Mouse (Mus musculus) 416B (cell line): ENCODE measurements around the gene Cdh23.

Source experiments
- DNase-seq: peaks from one replicate; pipeline ENCODE4 v3.0.0; 2011; ENCODE audit warnings: low read depth

Gene Cdh23

DNA sequence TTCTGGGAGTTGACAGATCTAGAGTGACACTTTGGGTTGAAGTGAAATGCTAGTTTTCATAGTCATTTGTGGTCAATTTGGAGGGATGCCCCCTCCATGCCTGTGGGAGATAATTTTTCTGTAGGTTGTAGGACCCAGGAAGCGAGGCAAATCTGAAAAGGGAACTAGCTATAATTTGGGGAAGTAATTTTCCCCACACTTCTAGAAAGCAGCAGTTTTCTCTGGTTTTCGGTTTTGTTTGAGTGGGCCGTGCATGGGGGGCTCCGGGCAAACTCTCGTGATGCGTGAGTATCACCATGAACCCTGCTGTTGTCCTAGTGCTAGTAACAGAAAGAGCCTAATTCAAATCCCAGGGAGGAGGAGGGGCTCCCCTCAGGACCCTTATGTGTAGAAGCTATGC, 412.0 kb downstream of the Cdh23 start:
- DNase-seq, result no peak

DNA sequence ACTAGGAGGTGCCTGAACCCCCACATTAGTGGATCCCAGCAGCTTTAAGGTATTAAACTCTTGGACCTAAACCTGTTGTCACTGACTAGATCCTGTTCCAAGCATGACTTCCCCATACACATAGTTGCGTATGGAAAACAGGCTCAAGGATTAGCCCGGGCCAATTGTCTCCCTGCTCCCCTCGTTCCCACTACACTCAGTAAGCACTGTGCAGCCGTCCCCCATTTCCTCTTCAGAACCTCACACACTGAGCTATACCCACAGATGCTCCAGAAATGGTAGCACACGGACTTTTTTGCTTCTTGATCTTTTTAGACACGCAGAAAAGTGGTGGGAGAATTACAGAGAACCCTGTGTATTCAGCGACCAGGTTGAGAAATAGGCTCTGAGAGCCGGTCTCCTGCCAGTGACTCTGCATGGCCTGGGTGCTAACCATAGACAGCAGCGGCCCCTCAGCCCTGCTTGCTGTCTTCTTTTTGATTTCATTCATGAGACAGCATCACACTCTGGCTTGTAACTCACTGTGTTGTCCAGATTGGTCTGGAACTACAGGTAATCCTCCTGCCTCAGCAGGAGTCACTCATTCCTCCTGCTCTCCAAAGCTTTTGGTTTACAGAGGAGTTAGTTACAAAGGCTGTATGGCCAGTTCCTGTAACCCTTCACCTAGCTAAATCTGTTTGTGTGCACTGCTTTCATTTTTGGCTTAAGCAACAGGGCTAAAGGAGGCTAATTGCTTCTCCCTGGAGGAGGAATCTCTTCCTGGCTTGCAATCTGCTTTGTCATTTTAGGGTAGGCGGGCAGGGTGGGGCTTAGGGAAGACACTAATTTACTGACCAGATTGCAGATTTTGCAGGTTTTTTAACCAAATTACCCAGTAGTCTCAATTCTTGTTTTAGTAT, 413.9 kb downstream of the Cdh23 start:
- no peak for DNase-seq

DNA sequence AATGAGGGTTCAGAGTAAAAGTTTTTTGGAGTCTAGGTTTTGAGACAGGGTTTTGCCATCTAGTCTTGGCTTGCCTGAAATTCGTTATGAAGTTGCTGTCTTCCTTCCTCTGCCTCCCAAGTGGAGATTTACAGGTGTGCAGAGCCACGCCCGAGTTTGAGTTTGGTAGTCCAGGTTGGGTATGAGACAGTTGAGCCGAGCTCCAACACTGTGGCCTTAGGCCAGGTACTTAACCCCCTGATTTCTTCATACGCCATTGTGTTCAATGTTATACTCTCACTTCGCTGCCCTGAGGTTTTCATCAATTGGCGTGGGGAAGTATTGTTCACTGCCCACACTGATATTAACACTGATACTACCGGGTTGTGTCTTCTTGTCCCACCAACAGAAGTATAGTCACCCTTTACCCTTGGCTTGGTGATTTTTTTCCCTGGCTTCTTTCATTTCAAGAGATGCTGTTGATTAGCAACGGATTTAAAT, 414.7 kb downstream of the Cdh23 start:
- DNase-seq, result no peak

DNA sequence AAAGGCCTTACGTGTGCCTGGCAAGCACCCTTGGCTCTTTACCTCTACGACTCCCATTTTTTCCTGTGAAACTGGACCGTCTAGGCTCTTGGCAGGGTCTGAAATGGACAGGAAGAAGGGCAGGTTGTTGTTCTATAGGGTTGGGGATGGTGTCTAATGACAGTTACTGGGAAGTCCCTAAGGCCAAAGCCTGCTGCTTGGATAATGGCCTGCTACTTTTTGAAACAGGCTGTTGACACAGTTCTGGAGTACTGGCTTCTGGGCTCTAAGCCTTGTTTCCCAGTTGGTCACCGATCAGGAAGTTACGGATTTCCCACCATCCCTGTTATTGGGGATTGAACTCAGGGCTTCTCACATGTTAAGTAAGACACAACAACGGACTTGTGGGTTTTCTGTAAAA, 415.9 kb downstream of the Cdh23 start:
- no peak for DNase-seq

GRCm38 (mm10) chr10:60279941-60280301, 416.4 kb downstream of the Cdh23 start:
- no peak for DNase-seq

DNA sequence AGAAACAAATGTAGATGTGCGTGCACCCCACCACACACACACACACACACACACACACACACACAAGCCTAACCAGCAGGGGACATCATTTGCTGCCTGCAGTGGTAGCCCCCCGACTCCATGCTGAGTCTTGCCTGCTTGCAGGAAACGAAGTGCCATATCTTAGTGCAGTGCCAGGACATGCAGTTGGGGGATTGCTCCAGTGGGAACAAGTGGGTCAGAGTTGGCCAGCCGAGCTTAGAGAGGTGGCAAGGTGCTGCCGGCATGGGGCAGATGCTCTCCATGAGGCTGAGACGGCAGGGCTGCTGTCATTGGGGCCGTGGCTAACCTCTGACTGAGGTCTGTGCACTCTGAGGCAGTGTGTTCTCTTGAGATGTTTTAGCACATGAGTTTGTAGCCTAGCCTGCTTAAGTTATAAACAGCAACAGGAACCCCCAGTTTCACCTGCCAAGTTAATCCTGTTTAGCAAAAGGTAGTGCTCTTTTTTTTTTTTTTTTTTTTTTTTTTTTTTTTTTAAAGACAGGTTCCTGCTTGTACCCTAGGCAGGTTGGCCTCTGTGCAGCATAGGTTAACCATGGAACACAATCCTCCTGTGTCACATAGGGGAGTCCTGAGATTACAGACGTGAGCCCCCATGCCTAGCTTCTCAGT, 416.9 kb downstream of the Cdh23 start:
- DNase-seq, result no peak

DNA sequence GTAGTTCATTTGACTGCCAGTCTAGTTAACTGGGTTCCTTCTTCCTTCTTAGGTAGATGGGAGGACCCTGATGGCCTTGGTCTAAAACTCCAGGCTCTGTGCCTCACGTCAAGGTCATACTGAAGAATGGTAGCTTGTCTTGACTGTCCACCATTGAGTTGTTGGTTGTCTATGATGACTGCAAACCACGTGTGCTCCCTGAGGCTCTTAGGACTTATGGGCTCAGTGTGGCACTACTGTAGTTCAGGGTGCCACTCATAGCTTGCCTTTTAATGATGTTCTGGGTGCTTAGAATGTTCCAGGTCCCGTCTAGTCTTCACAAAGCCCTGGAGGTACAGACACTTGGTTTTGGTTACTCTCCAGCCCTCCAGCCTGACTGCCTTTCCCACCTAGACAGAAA, 417.5 kb downstream of the Cdh23 start:
- DNase-seq, result no peak

- no peak for DNase-seq
Measured at GRCm38 (mm10) chr10:60278006-60278399, 418.3 kb downstream of the Cdh23 start.

DNA sequence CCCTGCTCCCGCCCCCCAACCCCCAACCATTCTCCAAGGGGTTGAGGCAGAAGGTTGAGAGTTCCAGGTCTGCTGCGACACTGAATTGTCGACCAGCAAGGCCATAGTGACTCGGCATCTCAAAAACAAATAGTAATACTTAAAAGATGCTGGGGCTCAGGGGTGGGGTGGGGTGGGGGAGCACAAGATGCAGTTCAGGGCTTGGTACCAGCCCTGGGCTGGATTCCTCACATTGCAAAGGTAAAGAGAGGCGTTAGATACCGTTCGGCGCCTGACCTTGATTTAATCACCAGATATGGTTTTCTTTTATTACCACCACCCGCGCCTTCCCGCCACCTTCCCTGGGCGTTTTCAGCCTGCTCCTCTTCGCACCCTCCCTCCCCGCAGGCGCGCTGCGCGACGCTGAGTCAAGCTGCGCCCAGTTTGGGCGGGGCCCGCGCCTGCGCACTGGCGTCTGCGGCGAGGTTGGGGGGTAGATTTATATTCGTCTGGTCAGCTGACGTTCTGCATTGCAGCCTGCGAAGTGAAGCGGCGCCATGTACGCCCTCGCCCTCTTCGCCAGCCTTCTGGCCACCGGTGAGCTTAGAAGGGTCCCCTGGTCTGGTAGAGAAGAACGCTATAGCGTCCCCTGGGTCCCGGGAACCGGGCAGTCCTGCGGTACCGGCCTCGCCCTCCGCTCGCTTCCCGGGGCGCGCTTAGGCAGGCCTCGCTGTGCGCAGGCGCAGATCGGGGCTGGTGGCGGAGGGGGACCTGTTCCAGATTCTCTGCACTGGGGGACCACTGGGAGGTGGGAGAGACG, 418.9 kb downstream of the Cdh23 start, which contains the start of gene Psap:
TSS of gene Psap (plus strand) at position 421 of the 799 bp plus-strand sequence.
- DNase-seq, result peak; percentile 93

DNA sequence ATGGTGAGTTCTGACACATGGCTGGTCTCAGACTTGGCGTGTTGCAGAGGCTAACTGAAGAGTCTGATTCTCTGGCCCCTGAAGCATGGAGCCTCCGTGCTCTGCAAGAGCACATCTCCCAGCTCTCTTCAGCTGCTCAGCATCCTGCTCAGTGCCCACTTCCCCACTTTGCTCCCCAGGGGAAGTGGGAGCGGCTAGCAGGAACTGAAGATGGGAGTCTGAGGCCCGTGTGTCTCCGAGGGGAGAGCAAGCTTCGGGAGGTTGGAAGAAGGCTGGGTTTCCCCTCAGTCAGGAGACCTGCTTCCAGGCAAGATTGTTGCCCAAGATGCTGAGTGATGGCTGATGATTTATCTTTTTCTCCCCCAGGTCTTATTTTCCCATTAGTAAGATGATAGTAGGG, 422.9 kb downstream of the Cdh23 start:
- no peak for DNase-seq

GRCm38 (mm10) chr10:60272241-60272640, 424.0 kb downstream of the Cdh23 start:
- DNase-seq, result no peak

DNA sequence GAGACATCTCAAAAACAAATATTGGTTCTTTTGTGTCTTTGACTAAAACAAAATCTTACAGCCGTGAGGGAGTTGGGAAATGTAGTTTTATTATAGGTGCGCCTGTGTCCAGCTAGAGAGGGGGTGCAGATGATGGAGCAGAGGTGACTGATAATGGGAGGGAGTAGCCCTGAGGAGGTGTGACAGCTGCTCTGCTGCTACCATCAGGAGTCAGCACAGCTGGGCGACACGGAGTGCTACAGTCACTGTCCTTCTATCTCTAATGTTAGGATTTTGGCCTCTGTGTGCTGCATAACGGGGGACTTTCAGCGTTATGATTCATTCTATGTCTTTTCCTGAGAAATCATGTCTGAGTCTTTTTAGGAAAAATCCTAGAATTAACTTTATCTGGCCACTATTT, 425.3 kb downstream of the Cdh23 start:
- no peak for DNase-seq

GRCm38 (mm10) chr10:60269141-60270064, 426.9 kb downstream of the Cdh23 start:
- peak; percentile 52 for DNase-seq

GRCm38 (mm10) chr10:60268738-60269137, 427.6 kb downstream of the Cdh23 start:
- peak; percentile 69 for DNase-seq

GRCm38 (mm10) chr10:60266842-60267401, 429.4 kb downstream of the Cdh23 start:
- no peak for DNase-seq

DNA sequence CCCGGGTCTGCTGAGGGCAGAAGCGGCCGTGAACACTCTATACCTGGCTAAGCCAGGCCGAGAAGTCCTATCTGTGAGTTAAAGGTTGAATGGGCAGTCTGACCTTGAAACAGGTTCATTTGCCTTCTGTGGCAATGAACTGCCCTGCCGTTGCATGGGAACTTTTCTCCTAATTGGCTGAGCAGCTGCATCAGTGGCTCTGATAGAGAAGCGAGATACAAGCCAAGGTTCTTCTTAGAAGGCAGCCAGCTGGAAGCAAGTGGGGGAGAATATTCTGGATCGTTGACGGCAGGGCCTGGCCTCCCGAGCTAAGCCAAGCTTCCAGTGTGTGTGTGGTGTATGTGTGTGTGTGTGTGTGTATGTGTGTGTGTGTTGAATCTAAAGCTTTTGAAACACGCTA, 431.0 kb downstream of the Cdh23 start:
- DNase-seq, result no peak

- DNase-seq, result peak; percentile 42
Measured at GRCm38 (mm10) chr10:60263351-60263750, 432.9 kb downstream of the Cdh23 start.

DNA sequence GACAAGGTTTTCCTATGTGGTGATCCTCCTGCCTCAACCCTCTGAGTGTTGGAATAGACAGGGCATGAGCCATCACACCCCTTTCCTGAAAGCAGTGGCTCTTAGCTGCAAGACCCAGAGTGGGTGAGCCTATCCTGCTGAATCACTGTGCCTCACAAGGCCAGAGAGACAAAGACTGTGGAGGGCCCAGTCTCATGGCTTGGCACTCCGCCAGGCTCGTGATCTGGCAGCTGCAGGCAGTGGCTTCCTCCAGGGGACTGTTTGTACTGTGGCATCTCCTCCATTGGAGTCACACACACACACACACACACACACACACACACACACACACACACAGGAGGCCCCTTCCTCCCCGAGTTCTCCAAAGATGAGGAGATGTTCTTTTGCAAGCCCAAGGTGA, 433.9 kb downstream of the Cdh23 start:
- DNase-seq, result peak; percentile 97

GRCm38 (mm10) chr10:60261530-60261929, 434.8 kb downstream of the Cdh23 start:
- no peak for DNase-seq

DNA sequence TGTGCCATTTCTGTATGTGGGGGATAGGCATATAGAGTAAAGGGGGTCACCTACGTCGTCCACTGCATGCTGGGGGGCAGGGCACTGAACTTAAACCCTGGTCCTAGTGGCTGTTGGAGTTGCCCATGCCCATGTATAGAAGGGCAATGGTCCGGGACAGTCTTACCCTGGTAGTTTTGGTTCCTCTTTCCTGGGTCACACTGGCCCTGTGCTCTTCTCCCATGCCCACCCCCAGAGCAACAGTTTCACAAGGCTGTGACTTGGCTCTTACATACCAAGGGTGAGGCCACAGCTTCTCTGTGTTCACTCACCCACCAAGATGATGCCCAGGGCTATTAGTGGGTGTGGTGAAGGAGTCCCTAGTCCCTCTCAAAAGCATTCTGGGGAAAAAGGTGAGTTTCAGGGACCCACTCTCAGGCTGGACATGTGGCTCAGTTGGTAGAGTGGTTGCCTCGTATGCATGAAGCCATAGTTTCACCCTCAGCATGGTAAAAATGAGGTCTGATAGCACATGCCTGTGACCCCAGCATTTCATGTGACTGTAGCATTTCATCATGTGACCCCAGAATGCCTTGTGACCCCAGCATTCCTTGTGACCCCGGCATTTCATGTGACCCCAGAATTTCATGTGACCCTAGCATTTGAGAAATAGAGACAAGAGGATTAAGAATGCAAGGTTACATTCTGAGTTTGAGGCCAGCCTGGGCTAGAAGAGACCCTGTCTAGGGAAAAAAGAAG, 435.6 kb downstream of the Cdh23 start:
- no peak for DNase-seq
